Mouse (Mus musculus) small intestine, adult 2 months (tissue): ENCODE measurements at regions not wholly inside any gene's neighbourhood (a gene's known extent, or its start where the extent isn't known, plus 50 kb on each side); places are given as distances from the start of the nearest gene placed in this dataset.

ENCODE experiments used
- H3K27ac ChIP-seq: fragments of 200-500 bp; 2 replicates; pipeline ENCODE4 v1.5.1; 2012; ENCODE audit warnings: low read depth, low read length, control low read depth, inconsistent platforms; ENCODE audit not compliant: insufficient read depth
- H3K27me3 ChIP-seq: fragments of 200-500 bp; 2 replicates; pipeline ENCODE4 v1.6.1; 2012; ENCODE audit warnings: mild to moderate bottlenecking, moderate library complexity, low read length, inconsistent platforms; ENCODE audit not compliant: control insufficient read depth, insufficient read depth
- H3K36me3 ChIP-seq: fragments of 200-500 bp; 2 replicates; pipeline ENCODE4 v1.6.1; 2012; ENCODE audit warnings: mild to moderate bottlenecking, low read length, control low read depth, inconsistent platforms; ENCODE audit not compliant: control insufficient read depth, insufficient read depth
- H3K4me1 ChIP-seq: fragments of 200-500 bp; 2 replicates; pipeline ENCODE4 v1.6.1; 2012; ENCODE audit warnings: low read length, inconsistent platforms, mixed read lengths; ENCODE audit not compliant: control insufficient read depth, insufficient read depth, insufficient read length
- H3K4me3 ChIP-seq: fragments of 200-500 bp; 2 replicates; pipeline ENCODE4 v1.5.1; 2012; ENCODE audit warnings: low read depth, mild to moderate bottlenecking, control low read depth, inconsistent platforms, low read length, moderate library complexity
- CTCF ChIP-seq: fragments of 200-500 bp; IDR thresholded peaks from 2 replicates; pipeline ENCODE4 v1.5.1; 2012; ENCODE audit warnings: low read depth, mild to moderate bottlenecking, control low read depth, inconsistent platforms, low read length, moderate library complexity, mixed read lengths; ENCODE audit not compliant: insufficient replicate concordance, insufficient read length; ENCODE audit errors: extremely low read depth
- POLR2A ChIP-seq: fragments of 200-500 bp; IDR thresholded peaks from 2 replicates; pipeline ENCODE4 v1.6.1; 2012; ENCODE audit warnings: low read depth, mild to moderate bottlenecking, control low read depth, inconsistent platforms, low read length, moderate library complexity
- WGBS: fragments of 180-500 bp; shearing (Covaris S2); methylation state at CpG from one replicate; pipeline ENCODE4 v1.1.7; 2018; 5-methylcytosine and 5-hydroxymethylcytosine counted together

DNA sequence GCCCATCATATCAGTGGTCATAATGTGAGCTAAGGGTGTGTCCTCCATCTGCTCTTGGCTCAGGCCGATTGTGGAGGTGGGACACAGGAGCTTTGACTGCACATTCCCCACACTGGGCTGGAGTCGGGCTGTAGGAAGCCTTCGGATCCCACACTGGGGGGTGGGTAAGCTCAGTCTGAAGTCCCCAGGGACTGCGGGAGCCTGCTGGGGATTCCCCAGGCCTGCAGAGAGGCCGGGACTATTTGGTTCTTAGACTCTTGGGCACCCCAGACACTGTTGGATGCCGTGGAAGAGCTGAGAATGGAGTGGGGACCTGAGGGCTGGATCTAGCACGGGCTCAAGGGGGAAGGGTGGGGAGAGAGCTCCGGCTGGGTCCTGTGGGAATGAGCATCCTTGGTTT lies 547.1 kb upstream of the Nrp1 start:
- no peaks in the 10 kb centered on the region for H3K36me3 ChIP-seq
- H3K27ac ChIP-seq: no peak overlapping the region
- H3K4me3 ChIP-seq: no peak overlapping the region
- TF ChIP-seq POLR2A (no peak), CTCF (no peak)
- no peaks in the 10 kb centered on the region for H3K4me1 ChIP-seq
- no peaks in the 10 kb centered on the region for H3K27me3 ChIP-seq
- 77% methylated on average over 8 of the region's 8 CpGs for WGBS

DNA sequence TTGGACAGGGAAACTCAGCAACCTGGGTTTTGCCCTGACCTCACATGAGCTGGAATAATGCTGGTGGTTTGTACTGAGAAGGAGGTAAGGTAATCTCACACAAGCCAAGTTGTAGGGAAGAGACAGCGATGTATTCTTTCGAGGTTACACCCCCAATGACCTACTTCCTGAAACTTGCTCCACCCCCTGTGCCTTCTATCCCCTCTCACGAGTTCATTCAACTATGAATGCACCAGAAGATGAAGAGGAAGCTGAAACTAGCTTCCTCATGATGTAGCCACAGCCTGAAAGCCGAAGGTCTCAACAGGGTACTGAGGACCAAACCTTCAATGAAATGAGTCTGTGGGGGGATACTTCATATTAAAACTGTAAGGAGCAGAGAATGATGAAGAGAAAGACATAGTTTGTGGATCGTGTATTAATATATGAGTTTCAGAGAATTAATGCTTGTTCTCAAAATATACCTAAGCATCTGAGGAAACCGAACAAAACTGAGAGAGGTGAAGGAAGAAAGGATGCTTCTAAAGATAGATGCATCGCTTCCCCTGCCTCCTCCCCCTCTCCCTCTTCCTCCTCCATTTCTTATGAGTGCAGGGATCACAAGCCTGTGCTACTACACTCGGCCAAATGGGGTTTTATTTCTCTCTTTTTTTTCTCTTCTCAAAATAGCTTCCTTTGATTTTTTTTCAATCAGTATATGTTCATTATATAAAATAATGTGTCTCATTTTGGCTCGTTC lies 543.5 kb upstream of the Nrp1 start:
- WGBS: 74% methylated on average over 9 of the region's 9 CpGs
- no peak for TF ChIP-seq POLR2A
- TF ChIP-seq CTCF: no peak
- Histone ChIP-seq H3K4me3 (no peak overlapping the region), H3K4me1 (no peaks in the 10 kb centered on the region), H3K27me3 (no peaks in the 10 kb centered on the region), H3K36me3 (no peaks in the 10 kb centered on the region), H3K27ac (no peak overlapping the region)

DNA sequence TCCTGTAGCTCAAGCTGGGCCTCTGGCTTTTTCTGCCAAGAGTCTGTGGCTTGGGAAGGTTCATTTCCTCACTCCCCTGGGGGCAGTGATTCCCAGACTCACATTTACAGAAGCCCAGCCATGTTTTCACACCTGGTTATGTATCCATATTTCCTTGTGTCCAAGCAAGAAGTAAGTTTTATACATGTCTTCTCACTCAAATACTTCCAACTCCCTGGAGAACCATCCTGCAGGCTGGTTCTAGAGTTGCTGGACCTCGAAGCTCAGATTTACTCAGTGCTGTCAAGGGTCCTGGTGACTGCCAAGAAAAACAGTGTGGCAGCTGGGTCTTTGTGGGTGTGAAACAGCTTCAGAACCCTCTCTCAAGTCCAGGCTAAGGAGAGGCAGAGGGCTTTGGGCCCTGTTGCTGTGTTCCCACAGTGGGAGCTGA lies 537.6 kb upstream of the Nrp1 start:
- 70% methylated on average over 1 of the region's 1 CpGs for WGBS
- no peaks in the 10 kb centered on the region for H3K4me1 ChIP-seq
- H3K36me3 ChIP-seq: no peaks in the 10 kb centered on the region

DNA sequence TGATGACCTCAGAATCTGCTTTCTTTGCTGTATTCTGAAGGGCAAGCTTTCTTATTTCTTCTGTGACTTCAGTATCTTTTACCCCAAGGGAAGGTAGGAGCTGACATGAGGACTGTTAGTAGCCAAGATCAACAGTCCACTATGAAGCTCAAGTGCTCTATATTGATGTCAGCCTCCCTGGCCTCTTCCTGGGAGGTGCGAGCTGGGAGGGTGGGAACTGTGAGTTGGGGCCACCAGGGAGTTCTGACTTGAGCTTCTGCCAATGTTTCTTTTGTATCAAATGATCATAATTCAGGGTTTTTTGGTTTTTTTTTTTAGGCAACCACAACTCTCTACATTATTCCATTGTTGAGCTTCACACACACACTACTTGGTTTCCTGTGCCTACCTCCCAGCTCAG lies 536.8 kb upstream of the Nrp1 start:
- no peak overlapping the region for H3K4me3 ChIP-seq
- H3K27me3 ChIP-seq: no peaks in the 10 kb centered on the region
- no peaks in the 10 kb centered on the region for H3K36me3 ChIP-seq
- WGBS: 68% methylated on average over 1 of the region's 1 CpGs
- TF ChIP-seq CTCF (no peak), POLR2A (no peak)
- no peak overlapping the region for H3K27ac ChIP-seq
- H3K4me1 ChIP-seq: no peaks in the 10 kb centered on the region

More for the DNA sequence above, 537.6 kb upstream of the Nrp1 start:
- Histone ChIP-seq H3K27ac (no peak overlapping the region), H3K27me3 (no peaks in the 10 kb centered on the region), H3K4me3 (no peak overlapping the region)
- TF ChIP-seq CTCF: no peak
- TF ChIP-seq POLR2A: no peak

DNA sequence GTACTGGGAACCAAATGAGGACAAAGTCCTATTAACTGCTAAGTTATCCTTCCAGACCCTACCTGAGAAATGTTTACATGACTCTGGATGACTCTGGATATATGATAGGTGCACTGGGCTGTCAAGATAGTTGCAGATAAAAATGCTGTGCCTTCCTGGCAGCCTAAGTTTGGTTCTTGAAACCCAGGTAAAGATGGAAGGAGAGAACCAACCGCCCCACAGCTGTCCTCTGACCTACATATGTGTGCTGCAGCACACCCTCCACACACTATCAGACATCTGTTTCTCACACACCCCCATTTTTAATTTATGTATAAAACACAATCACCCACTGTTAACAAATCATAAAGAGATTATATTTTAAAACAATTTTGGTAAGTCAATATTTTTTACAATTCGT lies 533.4 kb upstream of the Nrp1 start:
- H3K27ac ChIP-seq: no peak overlapping the region
- 78% methylated on average over 2 of the region's 2 CpGs for WGBS
- H3K27me3 ChIP-seq: no peaks in the 10 kb centered on the region
- H3K36me3 ChIP-seq: no peaks in the 10 kb centered on the region
- H3K4me1 ChIP-seq: no peaks in the 10 kb centered on the region
- TF ChIP-seq CTCF (no peak), POLR2A (no peak)
- no peak overlapping the region for H3K4me3 ChIP-seq

DNA sequence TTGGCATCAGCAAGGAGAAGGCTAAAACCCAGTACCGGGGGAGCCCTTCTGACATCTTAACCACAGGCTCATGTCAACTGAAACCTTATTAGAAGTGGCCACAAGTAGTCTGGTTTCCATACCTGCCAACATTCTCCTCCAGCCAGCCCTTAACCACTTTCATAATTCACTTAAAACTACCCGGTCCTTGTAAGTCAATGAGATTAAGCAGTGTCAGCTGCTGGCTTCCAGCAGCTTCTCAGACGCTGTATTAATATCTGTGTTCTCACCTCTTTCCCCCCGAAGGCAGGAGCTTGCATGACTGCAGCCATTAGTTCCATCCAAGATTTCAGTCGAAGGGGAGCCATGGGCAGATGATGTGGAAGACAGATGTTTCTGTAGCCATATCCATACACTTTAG lies 530.6 kb upstream of the Nrp1 start:
- no peaks in the 10 kb centered on the region for H3K4me1 ChIP-seq
- H3K27ac ChIP-seq: no peak overlapping the region
- H3K36me3 ChIP-seq: no peaks in the 10 kb centered on the region
- WGBS: 73% methylated on average over 5 of the region's 5 CpGs
- no peak for TF ChIP-seq POLR2A
- TF ChIP-seq CTCF: no peak
- no peaks in the 10 kb centered on the region for H3K27me3 ChIP-seq
- H3K4me3 ChIP-seq: no peak overlapping the region

DNA sequence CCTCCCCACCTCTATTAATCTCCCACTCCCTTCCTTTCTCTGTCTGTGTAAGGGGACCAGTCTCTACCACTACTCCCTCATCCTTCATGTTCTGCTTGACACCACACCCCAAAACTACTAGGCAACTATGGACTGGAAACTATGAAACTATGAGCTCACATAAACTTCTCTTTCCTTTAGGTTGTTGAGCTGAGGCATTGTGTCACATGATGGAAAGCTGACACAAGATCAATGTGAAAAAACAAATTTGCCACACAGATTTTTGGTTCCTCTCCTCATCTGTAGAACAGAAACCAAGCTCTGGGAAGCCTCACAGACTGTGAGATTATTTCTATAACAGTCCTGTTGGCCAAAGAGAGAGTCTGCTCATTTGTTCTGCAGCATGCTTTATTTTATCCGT lies 528.7 kb upstream of the Nrp1 start:
- no peak overlapping the region for H3K4me3 ChIP-seq
- TF ChIP-seq POLR2A (no peak), CTCF (no peak)
- no peaks in the 10 kb centered on the region for H3K4me1 ChIP-seq
- H3K36me3 ChIP-seq: no peaks in the 10 kb centered on the region
- WGBS: 47% methylated on average over 1 of the region's 1 CpGs
- no peaks in the 10 kb centered on the region for H3K27me3 ChIP-seq
- H3K27ac ChIP-seq: no peak overlapping the region
